Mouse (Mus musculus): ENCODE measurements around the gene Lgals3. TPM values are rescaled to one million over a fixed set of nuclear protein-coding genes. Genes with fewer than 3 reads are reported as not detected.

The Lgals3 gene
- total and polyA plus RNA-seq, 2 experiments, result 7.2 to 7.9 TPM

GRCm38 (mm10) chr14:47419723-47420276 is 52.2 kb downstream of the Lgals3 start:
- Histone ChIP-seq H3K79me2 (ENCODE audit: control insufficient read depth, insufficient read depth, low read length) (no peaks in the 10 kb centered on the region), H3K4me1 (ENCODE audit: control insufficient read depth, insufficient read depth, low read length) (0 out of 2 replicates have a peak, but pooled peaks cover 2% of the 10 kb centered on the region), H3K36me3 (ENCODE audit: control insufficient read depth, insufficient read depth, low read length) (no peaks in the 10 kb centered on the region), H3K27ac (replicated peaks; ENCODE audit: insufficient read depth, low read depth, low read length) (no peak overlapping the region), H3K4me3 (ENCODE audit: insufficient read depth, low read depth, low read length) (no peak overlapping the region), H3K27me3 (ENCODE audit: control insufficient read depth, insufficient read depth, low read length) (no peaks in the 10 kb centered on the region), H3K9ac (ENCODE audit: low read depth, low read length) (no peak overlapping the region)
- no peak for DNase-seq (ENCODE audit: extremely low read depth, low read depth, low spot score)
- no peak for TF ChIP-seq CTCF (IDR thresholded peaks at IDR 0.05; ENCODE audit: low read depth, low read length)
- TF ChIP-seq POLR2A (IDR thresholded peaks at IDR 0.05; ENCODE audit: extremely low read depth, insufficient read depth, low read length), result no peak
- WGBS, result 95% methylated on average over 24 of the region's 24 CpGs

GRCm38 (mm10) chr14:47421606-47422005 is 54.1 kb downstream of the Lgals3 start:
- 0 out of 2 replicates have a peak, but pooled peaks cover 2% of the 10 kb centered on the region for H3K4me1 ChIP-seq (ENCODE audit: control insufficient read depth, insufficient read depth, low read length)
- no peak overlapping the region for H3K9ac ChIP-seq (ENCODE audit: low read depth, low read length)
- TF ChIP-seq POLR2A (IDR thresholded peaks at IDR 0.05; ENCODE audit: extremely low read depth, insufficient read depth, low read length) (no peak), CTCF (IDR thresholded peaks at IDR 0.05; ENCODE audit: low read depth, low read length) (no peak)
- DNase-seq (ENCODE audit: extremely low read depth, low read depth, low spot score), result no peak
- H3K79me2 ChIP-seq (ENCODE audit: control insufficient read depth, insufficient read depth, low read length), result no peaks in the 10 kb centered on the region
- no peak overlapping the region for H3K4me3 ChIP-seq (ENCODE audit: insufficient read depth, low read depth, low read length)
- no peaks in the 10 kb centered on the region for H3K36me3 ChIP-seq (ENCODE audit: control insufficient read depth, insufficient read depth, low read length)
- H3K27me3 ChIP-seq (ENCODE audit: control insufficient read depth, insufficient read depth, low read length), result no peaks in the 10 kb centered on the region
- 44% methylated on average over 2 of the region's 2 CpGs for WGBS
- no peak overlapping the region for H3K27ac ChIP-seq (replicated peaks; ENCODE audit: insufficient read depth, low read depth, low read length)

DNA sequence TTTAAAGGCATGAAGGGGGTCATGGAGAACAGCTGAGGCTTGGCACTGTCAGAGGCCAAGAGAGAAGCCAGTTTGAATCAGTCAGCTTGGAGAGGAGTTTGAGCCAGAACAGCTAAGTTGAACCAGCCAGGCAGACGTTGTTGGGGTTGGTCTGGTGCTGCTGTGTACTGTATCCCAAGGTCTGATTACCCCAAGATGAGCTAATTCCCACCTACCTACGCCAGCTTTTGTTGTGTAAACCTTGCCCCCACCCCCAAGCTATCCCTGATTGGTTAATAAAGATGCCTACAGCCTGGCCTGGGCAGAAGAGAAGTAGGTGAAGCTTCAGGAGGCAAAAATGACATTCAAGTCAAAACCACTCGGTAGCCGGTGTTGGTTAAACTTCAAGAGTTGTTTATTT is 54.9 kb downstream of the Lgals3 start:
- Histone ChIP-seq H3K79me2 (ENCODE audit: control insufficient read depth, insufficient read depth, low read length) (no peaks in the 10 kb centered on the region), H3K27ac (replicated peaks; ENCODE audit: insufficient read depth, low read depth, low read length) (no peak overlapping the region)
- WGBS, result 77% methylated on average over 4 of the region's 4 CpGs

GRCm38 (mm10) chr14:47432987-47433386 is 65.4 kb downstream of the Lgals3 start:
- Histone ChIP-seq H3K27ac (replicated peaks; ENCODE audit: insufficient read depth, low read depth, low read length) (no peak overlapping the region), H3K36me3 (ENCODE audit: control insufficient read depth, insufficient read depth, low read length) (no peaks in the 10 kb centered on the region), H3K79me2 (ENCODE audit: control insufficient read depth, insufficient read depth, low read length) (no peaks in the 10 kb centered on the region), H3K4me1 (ENCODE audit: control insufficient read depth, insufficient read depth, low read length) (no peaks in the 10 kb centered on the region), H3K9ac (ENCODE audit: low read depth, low read length) (no peak overlapping the region), H3K27me3 (ENCODE audit: control insufficient read depth, insufficient read depth, low read length) (no peaks in the 10 kb centered on the region), H3K4me3 (ENCODE audit: insufficient read depth, low read depth, low read length) (no peak overlapping the region)
- peak; percentile 13 for DNase-seq (ENCODE audit: extremely low read depth, low read depth, low spot score)
- TF ChIP-seq POLR2A (IDR thresholded peaks at IDR 0.05; ENCODE audit: extremely low read depth, insufficient read depth, low read length) (no peak), CTCF (IDR thresholded peaks at IDR 0.05; ENCODE audit: low read depth, low read length) (peak; percentile 54)

More for the DNA sequence above, 54.9 kb downstream of the Lgals3 start:
- H3K36me3 ChIP-seq (ENCODE audit: control insufficient read depth, insufficient read depth, low read length), result no peaks in the 10 kb centered on the region
- H3K4me3 ChIP-seq (ENCODE audit: insufficient read depth, low read depth, low read length), result no peak overlapping the region
- H3K4me1 ChIP-seq (ENCODE audit: control insufficient read depth, insufficient read depth, low read length), result 0 out of 2 replicates have a peak, but pooled peaks cover 2% of the 10 kb centered on the region
- no peak for DNase-seq (ENCODE audit: extremely low read depth, low read depth, low spot score)
- H3K9ac ChIP-seq (ENCODE audit: low read depth, low read length), result no peak overlapping the region
- no peaks in the 10 kb centered on the region for H3K27me3 ChIP-seq (ENCODE audit: control insufficient read depth, insufficient read depth, low read length)
- no peak for TF ChIP-seq CTCF (IDR thresholded peaks at IDR 0.05; ENCODE audit: low read depth, low read length)
- TF ChIP-seq POLR2A (IDR thresholded peaks at IDR 0.05; ENCODE audit: extremely low read depth, insufficient read depth, low read length), result no peak

Other genes starting within 250 kb of the Lgals3 start
- gene Gch1, start 178.3 kb upstream of the Lgals3 start, total RNA-seq (2014; rRNA removed), result 195 and 200 TPM in 2 replicates
- 133 TPM in 2 replicates for gene Gch1, start 178.3 kb upstream of the Lgals3 start, polyA plus RNA-seq (2012; rRNA removed)
- gene Wdhd1, start 90.9 kb upstream of the Lgals3 start, total RNA-seq (2014; rRNA removed), result 1.0 and 1.3 TPM in 2 replicates
- 0.21 and 0.24 TPM in 2 replicates for gene Wdhd1, start 90.9 kb upstream of the Lgals3 start, polyA plus RNA-seq (2012; rRNA removed)
- 8.3 and 9.1 TPM in 2 replicates for gene Socs4, start 90.8 kb upstream of the Lgals3 start, total RNA-seq (2014; rRNA removed)
- gene Socs4, start 90.8 kb upstream of the Lgals3 start, polyA plus RNA-seq (2012; rRNA removed), result 1.8 and 2.1 TPM in 2 replicates
- gene Mapk1ip1l, start 69.5 kb upstream of the Lgals3 start, total RNA-seq (2014; rRNA removed), result 22.2 and 25.6 TPM in 2 replicates
- gene Mapk1ip1l, start 69.5 kb upstream of the Lgals3 start, polyA plus RNA-seq (2012; rRNA removed), result 33.6 and 35.4 TPM in 2 replicates
- 0.74 and 1.2 TPM in 2 replicates for gene Dlgap5, start 50.7 kb downstream of the Lgals3 start, total RNA-seq (2014; rRNA removed)
- gene Dlgap5, start 50.7 kb downstream of the Lgals3 start, polyA plus RNA-seq (2012; rRNA removed), result 0.04 TPM in 1 of 2 replicates, not detected in the other
- gene Fbxo34, start 82.7 kb downstream of the Lgals3 start, total RNA-seq (2014; rRNA removed), result 12.7 and 15.6 TPM in 2 replicates
- 7.3 and 9.7 TPM in 2 replicates for gene Fbxo34, start 82.7 kb downstream of the Lgals3 start, polyA plus RNA-seq (2012; rRNA removed)
- gene Atg14, start 202.9 kb downstream of the Lgals3 start, total RNA-seq (2014; rRNA removed), result 13.0 and 13.5 TPM in 2 replicates
- gene Atg14, start 202.9 kb downstream of the Lgals3 start, polyA plus RNA-seq (2012; rRNA removed), result 7.4 and 8.9 TPM in 2 replicates